Mouse (Mus musculus) small intestine, adult 2 months (tissue): Measurements from ENCODE around the gene Dnajc1.

Experiments
- CTCF ChIP-seq: fragments of 200-500 bp; IDR thresholded peaks from 2 replicates; pipeline ENCODE4 v1.5.1; 2012; ENCODE audit warnings: low read depth, mild to moderate bottlenecking, control low read depth, inconsistent platforms, low read length, moderate library complexity, mixed read lengths; ENCODE audit not compliant: insufficient replicate concordance, insufficient read length; ENCODE audit errors: extremely low read depth
- POLR2A ChIP-seq: fragments of 200-500 bp; IDR thresholded peaks from 2 replicates; pipeline ENCODE4 v1.6.1; 2012; ENCODE audit warnings: low read depth, mild to moderate bottlenecking, control low read depth, inconsistent platforms, low read length, moderate library complexity

DNA sequence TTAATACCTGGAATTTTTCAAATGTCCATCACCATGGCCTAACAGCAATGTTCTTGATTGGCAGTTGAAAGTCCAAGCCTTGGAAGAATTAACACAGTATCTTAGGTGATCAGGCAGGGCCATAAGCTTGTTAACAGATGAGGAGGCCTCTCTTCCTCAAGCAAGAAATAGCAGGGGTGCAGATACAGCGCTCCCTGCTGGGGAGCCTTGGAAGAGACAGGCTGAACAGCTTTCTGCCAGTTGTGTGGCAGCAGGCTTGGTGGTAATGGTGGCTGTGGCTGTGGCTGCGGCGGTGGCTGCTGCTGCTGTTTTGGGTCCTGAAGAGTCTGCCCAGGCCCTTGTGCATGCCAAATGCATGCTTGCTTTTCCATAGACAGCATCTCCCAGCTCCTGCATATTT is 187.5 kb downstream of the Dnajc1 start:
- TF ChIP-seq CTCF (peak; percentile 73; the same call in 1 of the 2 replicates), POLR2A (no peak)
